Mouse (Mus musculus) limb, embryonic 13.5 days (tissue): ENCODE data around the gene Itgb1bp1. TPM values are rescaled to one million over a fixed set of nuclear protein-coding genes. Genes with fewer than 3 reads are reported as not detected.

ENCODE experiments used
- ATAC-seq: fragments of 200-750 bp; cut with Nextera tagmentation; 2 replicates; pipeline ENCODE4 v1.8.0; 2017; ENCODE audit warnings: low read depth, moderate number of reproducible peaks, moderate TSS enrichment; ENCODE audit not compliant: low FRiP score
- H3K27ac ChIP-seq: fragments of 300-500 bp; sonication (generic); 2 replicates; pipeline ENCODE4 v1.5.1; 2015; ENCODE audit warnings: inconsistent platforms, mild to moderate bottlenecking, moderate library complexity
- H3K27me3 ChIP-seq: fragments of 300-500 bp; sonication (generic); 2 replicates; pipeline ENCODE4 v1.6.1; 2015; ENCODE audit warnings: mild to moderate bottlenecking, inconsistent platforms
- H3K36me3 ChIP-seq: fragments of 300-500 bp; sonication (generic); 2 replicates; pipeline ENCODE4 v1.6.1; 2015; ENCODE audit warnings: inconsistent platforms, mild to moderate bottlenecking, moderate library complexity
- H3K4me1 ChIP-seq: fragments of 300-500 bp; sonication (generic); 2 replicates; pipeline ENCODE4 v1.6.1; 2015; ENCODE audit warnings: inconsistent platforms
- H3K4me2 ChIP-seq: fragments of 300-500 bp; sonication (generic); replicated peaks from 2 replicates; pipeline ENCODE4 v1.6.1; 2015; ENCODE audit warnings: inconsistent platforms, mild to moderate bottlenecking, moderate library complexity
- H3K4me3 ChIP-seq: fragments of 300-500 bp; sonication (generic); 2 replicates; pipeline ENCODE4 v1.5.1; 2015; ENCODE audit warnings: moderate library complexity, mild to moderate bottlenecking, inconsistent platforms
- H3K9ac ChIP-seq: fragments of 300-500 bp; sonication (generic); 2 replicates; pipeline ENCODE4 v1.6.1; 2015; ENCODE audit warnings: mild to moderate bottlenecking, inconsistent platforms
- H3K9me3 ChIP-seq: fragments of 300-500 bp; sonication (generic); 2 replicates; pipeline ENCODE4 v1.6.1; 2016; ENCODE audit warnings: inconsistent platforms
- WGBS: fragments of 180-500 bp; shearing (Covaris S2); methylation state at CpG from one replicate; pipeline ENCODE4 v1.1.7; 2015; 5-methylcytosine and 5-hydroxymethylcytosine counted together
- polyA plus RNA-seq: library from polyadenylated mRNA; unstranded; fragments of >200 nt; fragmentation: Nextera tagmentation; extraction: Ambion mirVana; gene quantifications from 2 replicates; pipeline ENCODE4 v1.2.1, GENCODE M21; 2015

Itgb1bp1 gene
- polyA plus RNA-seq, 1 experiment from 2014 or later, result 55.2 TPM

GRCm38 (mm10) chr12:21229076-21229918, 56.8 kb downstream of the Itgb1bp1 start:
- peaks cover 6% of the 10 kb centered on the region; the same call in 1 of the 2 replicates for H3K4me1 ChIP-seq
- peaks cover 56% of the 10 kb centered on the region for H3K36me3 ChIP-seq
- H3K9ac ChIP-seq, result no peak overlapping the region
- no peak overlapping the region for H3K4me2 ChIP-seq
- H3K27me3 ChIP-seq, result no peaks in the 10 kb centered on the region
- 86% methylated on average over 17 of the region's 17 CpGs for WGBS
- no peaks in the 10 kb centered on the region for H3K9me3 ChIP-seq
- no peak overlapping the region for H3K27ac ChIP-seq
- ATAC-seq, result no peak
- H3K4me3 ChIP-seq, result no peak overlapping the region

- peaks cover 61% of the 10 kb centered on the region for H3K36me3 ChIP-seq
- no peaks in the 10 kb centered on the region for H3K27me3 ChIP-seq
- peaks cover 6% of the 10 kb centered on the region; the same call in 1 of the 2 replicates for H3K4me1 ChIP-seq
- no peak for ATAC-seq
- H3K27ac ChIP-seq, result no peak overlapping the region
- 93% methylated on average over 4 of the region's 4 CpGs for WGBS
- H3K4me2 ChIP-seq, result no peak overlapping the region
- no peak overlapping the region for H3K9ac ChIP-seq
- no peaks in the 10 kb centered on the region for H3K9me3 ChIP-seq
- H3K4me3 ChIP-seq, result no peak overlapping the region
Measured at GRCm38 (mm10) chr12:21228650-21229049, 57.4 kb downstream of the Itgb1bp1 start.

- Histone ChIP-seq H3K4me1 (peaks cover 6% of the 10 kb centered on the region; the same call in 1 of the 2 replicates), H3K36me3 (peaks cover 58% of the 10 kb centered on the region), H3K9ac (no peak overlapping the region), H3K27ac (no peak overlapping the region), H3K4me3 (no peak overlapping the region), H3K4me2 (no peak overlapping the region), H3K9me3 (no peaks in the 10 kb centered on the region), H3K27me3 (no peaks in the 10 kb centered on the region)
- ATAC-seq, result no peak
- WGBS, result 66% methylated on average over 6 of the region's 6 CpGs
Measured at GRCm38 (mm10) chr12:21227076-21227980, 58.8 kb downstream of the Itgb1bp1 start.

GRCm38 (mm10) chr12:21226316-21226715, 59.8 kb downstream of the Itgb1bp1 start:
- ATAC-seq, result no peak
- Histone ChIP-seq H3K9ac (no peak overlapping the region), H3K4me3 (no peak overlapping the region), H3K27me3 (no peaks in the 10 kb centered on the region), H3K27ac (no peak overlapping the region), H3K4me1 (peaks cover 6% of the 10 kb centered on the region; the same call in 1 of the 2 replicates), H3K9me3 (no peaks in the 10 kb centered on the region), H3K4me2 (no peak overlapping the region), H3K36me3 (peaks cover 51% of the 10 kb centered on the region)
- 73% methylated on average over 9 of the region's 9 CpGs for WGBS

- peaks cover 51% of the 10 kb centered on the region for H3K36me3 ChIP-seq
- no peak overlapping the region for H3K27ac ChIP-seq
- no peak overlapping the region for H3K4me3 ChIP-seq
- no peak overlapping the region for H3K9ac ChIP-seq
- WGBS, result 74% methylated on average over 8 of the region's 8 CpGs
- no peaks in the 10 kb centered on the region for H3K27me3 ChIP-seq
- H3K9me3 ChIP-seq, result no peaks in the 10 kb centered on the region
- no peak for ATAC-seq
- H3K4me2 ChIP-seq, result no peak overlapping the region
- H3K4me1 ChIP-seq, result peaks cover 6% of the 10 kb centered on the region; the same call in 1 of the 2 replicates
Measured at GRCm38 (mm10) chr12:21225358-21225757, 60.7 kb downstream of the Itgb1bp1 start.

- 84% methylated on average over 4 of the region's 4 CpGs for WGBS
- H3K9me3 ChIP-seq, result no peaks in the 10 kb centered on the region
- peaks cover 42% of the 10 kb centered on the region for H3K36me3 ChIP-seq
Measured at GRCm38 (mm10) chr12:21223923-21224322, 62.2 kb downstream of the Itgb1bp1 start.

GRCm38 (mm10) chr12:21220596-21220995, 65.5 kb downstream of the Itgb1bp1 start:
- Histone ChIP-seq H3K27ac (no peak overlapping the region), H3K4me2 (no peak overlapping the region), H3K4me3 (no peak overlapping the region), H3K4me1 (no peaks in the 10 kb centered on the region), H3K9me3 (no peaks in the 10 kb centered on the region), H3K27me3 (no peaks in the 10 kb centered on the region), H3K36me3 (peaks cover 61% of the 10 kb centered on the region), H3K9ac (no peak overlapping the region)
- 53% methylated on average over 1 of the region's 1 CpGs for WGBS
- no peak for ATAC-seq

More at GRCm38 (mm10) chr12:21223923-21224322, 62.2 kb downstream of the Itgb1bp1 start:
- Histone ChIP-seq H3K27me3 (no peaks in the 10 kb centered on the region), H3K4me1 (peaks cover 6% of the 10 kb centered on the region; the same call in 1 of the 2 replicates), H3K4me3 (no peak overlapping the region), H3K4me2 (no peak overlapping the region), H3K9ac (no peak overlapping the region), H3K27ac (no peak overlapping the region)
- ATAC-seq, result no peak

GRCm38 (mm10) chr12:21217776-21218444, 68.2 kb downstream of the Itgb1bp1 start:
- H3K27me3 ChIP-seq, result no peaks in the 10 kb centered on the region
- no peak overlapping the region for H3K4me2 ChIP-seq
- ATAC-seq, result no peak
- H3K9ac ChIP-seq, result no peak overlapping the region
- no peaks in the 10 kb centered on the region for H3K9me3 ChIP-seq
- no peak overlapping the region for H3K27ac ChIP-seq
- H3K36me3 ChIP-seq, result peaks cover 59% of the 10 kb centered on the region
- 74% methylated on average over 11 of the region's 11 CpGs for WGBS
- no peak overlapping the region for H3K4me3 ChIP-seq
- no peaks in the 10 kb centered on the region for H3K4me1 ChIP-seq

- no peak overlapping the region for H3K9ac ChIP-seq
- 88% methylated on average over 8 of the region's 8 CpGs for WGBS
- no peak overlapping the region for H3K27ac ChIP-seq
- ATAC-seq, result no peak
- H3K36me3 ChIP-seq, result peaks cover 60% of the 10 kb centered on the region
- H3K27me3 ChIP-seq, result no peaks in the 10 kb centered on the region
- H3K4me3 ChIP-seq, result no peak overlapping the region
- no peaks in the 10 kb centered on the region for H3K4me1 ChIP-seq
- no peak overlapping the region for H3K4me2 ChIP-seq
- H3K9me3 ChIP-seq, result no peaks in the 10 kb centered on the region
Measured at GRCm38 (mm10) chr12:21214551-21215165, 71.4 kb downstream of the Itgb1bp1 start.

- Histone ChIP-seq H3K4me2 (no peak overlapping the region), H3K9me3 (no peaks in the 10 kb centered on the region), H3K27me3 (no peaks in the 10 kb centered on the region), H3K36me3 (peaks cover 64% of the 10 kb centered on the region), H3K9ac (no peak overlapping the region), H3K4me3 (no peak overlapping the region), H3K27ac (no peak overlapping the region), H3K4me1 (no peaks in the 10 kb centered on the region)
- WGBS, result 91% methylated on average over 17 of the region's 17 CpGs
- ATAC-seq, result no peak
Measured at GRCm38 (mm10) chr12:21212876-21213275, 73.2 kb downstream of the Itgb1bp1 start.

GRCm38 (mm10) chr12:21209273-21209672, 76.8 kb downstream of the Itgb1bp1 start:
- H3K27ac ChIP-seq, result no peak overlapping the region
- no peak for ATAC-seq
- H3K36me3 ChIP-seq, result peaks cover 65% of the 10 kb centered on the region

More at GRCm38 (mm10) chr12:21209273-21209672, 76.8 kb downstream of the Itgb1bp1 start:
- Histone ChIP-seq H3K9ac (no peak overlapping the region), H3K27me3 (no peaks in the 10 kb centered on the region), H3K4me3 (no peak overlapping the region), H3K4me1 (peaks cover 13% of the 10 kb centered on the region), H3K4me2 (no peak overlapping the region), H3K9me3 (no peaks in the 10 kb centered on the region)
- 87% methylated on average over 10 of the region's 10 CpGs for WGBS
